Mouse (Mus musculus): ENCODE data around the gene Gramd2.

Gramd2 gene

GRCm38 (mm10) chr9:59668473-59668872, 11.5 kb upstream of the Gramd2 start:
- no peak for DNase-seq

- no peak for DNase-seq
Observed at GRCm38 (mm10) chr9:59669172-59669571, 10.8 kb upstream of the Gramd2 start.

- no peak for DNase-seq
Observed at GRCm38 (mm10) chr9:59672195-59672894, 7.6 kb upstream of the Gramd2 start.

DNA sequence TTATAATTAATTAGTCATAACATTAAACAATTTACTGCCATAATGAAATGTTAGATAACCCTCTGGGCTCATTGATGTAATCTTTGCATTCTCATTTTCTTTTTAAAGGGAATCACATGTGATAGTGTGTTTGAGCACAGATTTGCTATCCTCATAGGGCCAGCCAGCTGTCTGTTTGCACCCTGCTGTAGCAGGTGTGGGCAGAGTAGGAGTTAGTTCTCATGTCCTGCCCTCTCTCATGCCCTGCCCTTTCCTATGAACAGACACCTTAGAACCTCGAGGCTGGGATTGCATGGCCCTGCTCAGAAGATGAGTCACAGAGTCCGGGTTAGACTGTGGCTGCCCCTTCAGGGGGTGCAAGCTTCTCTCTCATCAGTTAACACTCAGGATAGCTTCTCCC, 6.5 kb upstream of the Gramd2 start:
- DNase-seq: no peak

- DNase-seq: no peak
Observed at GRCm38 (mm10) chr9:59675598-59675997, 4.3 kb upstream of the Gramd2 start.

- DNase-seq: peak; percentile 44 to 52
Observed at GRCm38 (mm10) chr9:59678313-59678712, 1.6 kb upstream of the Gramd2 start.

DNA sequence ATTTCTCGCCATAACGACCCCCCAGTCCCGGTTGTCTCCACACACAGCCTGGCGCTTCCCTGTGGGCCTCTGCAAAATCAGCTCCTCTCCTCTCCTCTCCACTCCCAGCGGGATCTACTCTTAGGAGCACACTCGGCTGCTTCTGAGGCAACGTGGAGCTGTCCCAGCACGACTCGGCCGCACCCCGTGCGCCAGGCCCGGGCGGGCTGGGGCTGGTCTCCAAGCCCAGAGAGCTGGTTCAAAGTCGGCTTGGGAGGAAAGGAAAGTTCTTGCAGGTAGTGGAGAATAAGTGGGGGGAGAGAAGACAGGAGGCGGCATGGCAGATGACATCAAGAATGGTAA, 561 bp downstream of the Gramd2 start:
- no peak for DNase-seq

DNA sequence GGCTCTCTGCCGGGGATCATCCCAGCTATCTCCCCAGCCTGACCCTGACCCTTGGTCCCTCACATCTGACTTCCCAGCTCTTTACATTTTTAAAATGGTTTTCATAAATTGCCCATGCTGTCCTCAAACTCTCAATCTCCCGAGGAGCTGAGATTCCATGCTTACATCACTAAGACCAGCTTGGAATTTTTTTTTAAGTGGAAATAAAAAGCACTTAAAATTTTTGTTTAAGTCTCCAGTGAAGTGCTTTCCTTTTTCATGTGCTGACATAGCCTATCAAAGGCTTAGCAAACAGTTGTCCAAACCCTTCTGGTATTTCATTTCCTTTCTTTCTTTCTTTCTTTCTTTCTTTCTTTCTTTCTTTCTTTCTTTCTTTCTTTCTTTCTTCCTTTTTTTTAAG, 4.1 kb downstream of the Gramd2 start:
- no peak for DNase-seq

DNA sequence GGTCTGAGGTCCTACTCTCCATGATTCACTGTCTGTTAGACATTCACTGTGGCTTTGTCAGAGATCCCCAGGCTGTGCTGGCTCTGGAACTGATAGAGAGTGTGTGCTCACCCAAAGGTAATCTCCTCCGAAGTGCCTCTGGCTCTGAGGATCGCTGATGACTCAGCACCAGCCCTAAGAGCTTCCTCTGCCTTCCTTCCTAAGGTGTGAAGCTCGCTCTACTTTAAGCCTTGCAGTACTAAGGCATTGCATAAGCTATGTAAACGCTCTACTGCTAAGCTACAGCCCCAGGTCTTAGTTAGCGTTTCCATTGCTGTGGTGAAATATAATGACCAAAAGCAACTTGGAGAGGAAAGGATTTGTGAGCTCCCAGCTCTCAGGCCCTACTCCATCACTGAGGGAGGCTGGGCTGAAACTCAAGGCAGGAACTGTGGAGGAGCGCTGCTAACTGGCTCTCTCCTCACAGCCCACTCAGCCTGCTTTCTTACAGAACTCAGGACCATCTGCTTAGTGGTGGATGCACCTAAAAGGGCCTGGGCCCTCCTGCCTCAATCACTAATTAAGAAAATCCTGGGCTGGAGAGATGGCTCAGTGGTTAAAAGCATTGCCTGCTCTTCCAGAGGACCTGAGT, 7.6 kb downstream of the Gramd2 start:
- peak; percentile 75 to 83 for DNase-seq

- peak; percentile 95 to 97 for DNase-seq
Observed at GRCm38 (mm10) chr9:59691635-59692094, 11.7 kb downstream of the Gramd2 start.

DNA sequence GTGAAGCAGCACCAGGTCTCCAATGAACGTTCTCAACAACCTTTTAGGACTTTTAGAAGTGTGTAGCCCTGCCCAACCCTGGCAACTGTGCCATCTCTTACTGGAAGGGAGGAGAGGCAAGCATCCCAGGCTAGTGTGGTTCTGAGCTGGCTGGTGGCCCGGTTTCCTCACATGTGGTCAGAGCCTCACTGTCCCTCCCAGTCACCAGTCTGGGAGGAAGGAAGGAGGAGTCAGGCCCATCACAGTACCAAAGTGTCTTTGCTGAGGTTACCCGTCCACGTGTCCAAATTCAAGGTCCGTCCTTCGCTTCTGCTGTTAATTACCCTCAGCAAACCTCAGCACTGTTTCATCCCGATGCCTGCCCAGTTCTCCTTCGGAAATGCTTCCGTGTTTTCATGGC, 12.2 kb downstream of the Gramd2 start:
- peak; percentile 73 to 83 for DNase-seq

- DNase-seq: peak; percentile 68 to 80
Observed at GRCm38 (mm10) chr9:59694571-59695450, 14.9 kb downstream of the Gramd2 start.

DNA sequence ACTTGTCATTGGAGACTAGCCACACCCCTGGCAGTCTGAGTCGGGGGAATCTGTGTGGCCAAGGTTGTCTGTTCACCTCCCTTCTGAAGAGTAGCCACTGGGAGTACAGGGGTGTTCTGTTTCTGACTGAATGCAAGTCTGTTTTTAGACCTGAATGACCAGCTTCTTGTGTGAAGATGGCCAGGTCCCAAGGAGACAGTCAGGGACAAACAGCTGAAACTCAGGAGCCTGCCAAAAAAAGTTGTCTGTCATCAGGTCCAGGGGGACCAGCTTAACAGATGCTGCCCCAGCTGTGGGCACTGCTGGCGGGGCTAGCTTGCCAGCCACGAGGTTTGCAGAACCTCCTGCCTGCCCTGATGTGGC, 15.5 kb downstream of the Gramd2 start:
- DNase-seq: no peak

DNA sequence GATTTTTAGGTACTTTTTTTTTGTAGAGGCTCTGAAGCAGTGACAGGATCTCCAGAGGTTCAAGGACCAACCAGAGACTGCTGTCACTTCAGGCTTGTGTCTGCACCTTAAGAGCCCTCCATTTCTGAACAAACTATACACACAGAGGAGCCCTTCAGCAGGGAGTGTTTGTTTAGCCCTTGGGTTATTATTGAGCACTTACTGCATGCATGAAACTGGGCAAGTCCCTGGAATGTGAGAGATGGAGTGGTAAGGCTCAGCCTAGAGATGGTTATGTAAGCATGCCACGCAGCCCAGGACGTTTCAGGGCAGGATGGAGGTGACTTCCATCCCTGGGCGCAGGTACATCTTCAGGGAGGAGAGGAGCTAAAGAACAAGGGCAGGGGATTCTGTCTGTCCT, 16.4 kb downstream of the Gramd2 start:
- peak; percentile 79 to 87 for DNase-seq

GRCm38 (mm10) chr9:59701094-59701493, 21.1 kb downstream of the Gramd2 start:
- DNase-seq: peak; percentile 72 to 80

DNA sequence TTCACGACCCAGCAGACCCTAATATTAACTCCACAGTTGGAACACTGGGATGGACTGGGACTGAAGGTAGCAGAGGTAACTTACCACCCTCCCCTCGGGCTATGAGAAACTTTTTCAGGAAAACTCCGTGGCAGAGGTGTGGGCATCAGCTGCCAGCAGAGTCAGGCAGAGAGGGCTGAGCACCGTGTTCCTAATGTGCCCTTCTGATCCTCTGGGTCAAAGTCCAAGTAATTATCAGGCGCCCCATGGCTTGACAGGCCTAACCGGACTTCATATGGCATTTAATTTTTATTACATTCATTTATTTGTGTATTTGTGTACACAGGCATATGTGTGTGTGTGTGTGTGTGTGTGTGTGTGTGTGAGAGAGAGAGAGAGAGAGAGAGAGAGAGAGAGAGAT, 23.2 kb downstream of the Gramd2 start:
- DNase-seq: no peak

- DNase-seq: peak; percentile 84 to 89
Observed at GRCm38 (mm10) chr9:59706850-59707825, 27.2 kb downstream of the Gramd2 start.

- peak; percentile 88 to 92 for DNase-seq
Observed at GRCm38 (mm10) chr9:59709225-59709624, 29.3 kb downstream of the Gramd2 start.

GRCm38 (mm10) chr9:59716275-59716898, 36.4 kb downstream of the Gramd2 start:
- DNase-seq: peak; percentile 61 to 79

- DNase-seq: peak; percentile 36 to 55
Observed at GRCm38 (mm10) chr9:59718237-59718636, 38.3 kb downstream of the Gramd2 start.

DNA sequence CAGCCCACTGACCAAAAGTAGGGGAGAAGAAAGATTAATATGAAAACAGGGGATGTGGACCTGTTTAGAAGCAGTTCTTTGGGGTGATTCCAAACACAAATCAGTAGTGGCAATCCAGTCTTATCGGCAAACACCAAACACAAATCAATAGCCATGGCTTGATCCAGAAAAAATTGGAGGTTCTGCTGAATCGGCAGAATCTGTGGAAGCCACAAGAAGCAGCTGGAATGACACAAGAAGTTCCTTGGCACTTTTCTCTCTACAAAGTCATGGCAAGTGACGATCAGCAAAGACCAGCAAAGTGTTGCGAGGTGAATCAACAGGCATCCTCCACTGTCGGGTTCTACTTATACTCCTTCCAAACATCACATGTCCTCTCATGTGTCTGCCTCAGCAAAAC, 41.2 kb downstream of the Gramd2 start:
- DNase-seq: no peak

DNA sequence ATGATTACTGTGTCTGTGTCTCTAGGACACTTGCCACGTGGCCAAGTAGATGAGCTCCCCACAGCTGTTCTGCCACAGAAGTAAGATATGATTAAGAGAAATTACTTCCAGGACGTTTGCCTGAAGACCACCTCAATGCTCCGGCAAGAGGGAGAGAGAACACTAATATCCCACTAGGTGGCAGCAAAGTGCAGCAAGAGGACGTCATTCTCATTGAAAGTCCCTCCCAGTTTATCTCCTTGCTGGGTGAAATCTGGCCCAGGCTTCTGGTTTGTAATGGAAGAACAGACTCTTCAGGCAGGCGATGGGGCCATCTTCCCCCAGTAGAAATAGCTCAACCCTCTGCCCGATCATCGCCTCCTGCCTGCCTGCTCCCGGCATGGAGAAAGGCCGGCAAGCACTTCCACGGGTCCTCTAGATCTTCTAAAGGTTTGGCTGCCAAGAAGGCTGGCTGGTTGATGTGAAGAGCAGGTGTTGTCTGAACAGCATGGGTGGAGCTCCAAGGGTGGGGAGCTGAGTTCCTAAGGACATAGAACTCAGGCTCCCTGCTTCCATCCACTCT, 43.2 kb downstream of the Gramd2 start:
- DNase-seq: peak; percentile 71 to 83

All from lung, adult 18-20 months (tissue).